Mouse (Mus musculus) lung, embryonic 14.5 days (tissue): ENCODE results near the gene Ak9. TPM values are rescaled to one million over a fixed set of nuclear protein-coding genes. Genes with fewer than 3 reads are reported as not detected.

Experiments
- ATAC-seq: fragments of 200-750 bp; cut with Nextera tagmentation; 2 replicates; pipeline ENCODE4 v1.8.0; 2017; ENCODE audit warnings: mild to moderate bottlenecking, moderate TSS enrichment, moderate library complexity; ENCODE audit not compliant: insufficient read depth
- DNase-seq: peaks from one replicate; pipeline ENCODE4 v3.0.0-alpha.2; 2015
- H3K27ac ChIP-seq: fragments of 300-500 bp; sonication (generic); 2 replicates; pipeline ENCODE4 v1.5.1; 2014; ENCODE audit warnings: low read depth, mild to moderate bottlenecking, moderate library complexity
- H3K27me3 ChIP-seq: fragments of 300-500 bp; sonication (generic); 2 replicates; pipeline ENCODE4 v1.6.1; 2014; ENCODE audit warnings: low read length, control low read depth; ENCODE audit not compliant: insufficient read depth
- H3K36me3 ChIP-seq: fragments of 300-500 bp; sonication (generic); 2 replicates; pipeline ENCODE4 v1.6.1; 2014; ENCODE audit warnings: control low read depth; ENCODE audit not compliant: insufficient read depth
- H3K4me1 ChIP-seq: fragments of 300-500 bp; sonication (generic); 2 replicates; pipeline ENCODE4 v1.6.1; 2014; ENCODE audit warnings: antibody characterized with exemption, control low read depth; ENCODE audit not compliant: insufficient read depth
- H3K4me2 ChIP-seq: fragments of 300-500 bp; sonication (generic); 2 replicates; pipeline ENCODE4 v1.6.1; 2014; ENCODE audit warnings: mild to moderate bottlenecking
- H3K4me3 ChIP-seq: fragments of 300-500 bp; sonication (generic); 2 replicates; pipeline ENCODE4 v1.5.1; 2014; ENCODE audit warnings: low read depth, low read length
- H3K9ac ChIP-seq: fragments of 300-500 bp; sonication (generic); 2 replicates; pipeline ENCODE4 v1.6.1; 2014
- H3K9me3 ChIP-seq: fragments of 300-500 bp; sonication (generic); 2 replicates; pipeline ENCODE4 v1.6.1; 2016; ENCODE audit warnings: low read depth, low read length, control low read depth
- CTCF ChIP-seq: IDR thresholded peaks from 2 replicates; pipeline ENCODE4 v1.5.1; 2016; ENCODE audit warnings: antibody characterized with exemption, low read depth
- WGBS: fragments of 180-500 bp; shearing (Covaris S2); extraction: QIAGEN DNeasy Blood & Tissue Kit; methylation state at CpG from one replicate; pipeline ENCODE4 v1.1.7; 2014; 5-methylcytosine and 5-hydroxymethylcytosine counted together
- polyA plus RNA-seq: library from polyadenylated mRNA; unstranded; fragments of >200 nt; fragmentation: Nextera tagmentation; extraction: Ambion mirVana; gene quantifications from 2 replicates; pipeline ENCODE4 v1.2.1, GENCODE M21; 2014

Gene Ak9
- polyA plus RNA-seq, 1 experiment from 2014 or later: not detected

GRCm38 (mm10) chr10:41450137-41450670, 146.4 kb downstream of the Ak9 start, which contains the start of gene Zbtb24:
Gene Zbtb24 (plus strand): TSS chr10:41450383.
- TF ChIP-seq CTCF: no peak
- Histone ChIP-seq H3K27ac (peak within 1 kb of the TSS; percentile 83), H3K27me3 (no peaks in the 10 kb centered on the region), H3K36me3 (peaks cover 28% of the 10 kb centered on the region), H3K9me3 (no peaks in the 10 kb centered on the region), H3K4me2 (peak within 1 kb of the TSS; percentile 82), H3K4me3 (peak within 1 kb of the TSS; percentile 89), H3K4me1 (peaks cover 7% of the 10 kb centered on the region), H3K9ac (peak within 1 kb of the TSS; percentile 74)
- DNase-seq: peak; percentile 99
- ATAC-seq: peak; percentile 95
- under 1% methylated on average over 47 of the region's 49 CpGs for WGBS

GRCm38 (mm10) chr10:41450780-41451522, 147.2 kb downstream of the Ak9 start:
- Histone ChIP-seq H3K4me2 (peak overlapping the region; percentile 82), H3K27me3 (no peaks in the 10 kb centered on the region), H3K27ac (peak overlapping the region; percentile 83; the same call in 1 of the 2 replicates), H3K4me1 (peaks cover 7% of the 10 kb centered on the region), H3K9ac (peak overlapping the region; percentile 74), H3K9me3 (no peaks in the 10 kb centered on the region), H3K36me3 (peaks cover 36% of the 10 kb centered on the region), H3K4me3 (peak overlapping the region; percentile 89)
- no peak for DNase-seq
- no peak for TF ChIP-seq CTCF
- 49% methylated on average over 18 of the region's 18 CpGs for WGBS
- peak; percentile 29; the same call in 1 of the 2 replicates for ATAC-seq

- 93% methylated on average over 9 of the region's 9 CpGs for WGBS
- Histone ChIP-seq H3K27ac (no peak overlapping the region), H3K9me3 (no peaks in the 10 kb centered on the region), H3K9ac (no peak overlapping the region), H3K4me2 (no peak overlapping the region), H3K4me3 (no peak overlapping the region), H3K36me3 (peaks cover 42% of the 10 kb centered on the region), H3K4me1 (peaks cover 7% of the 10 kb centered on the region), H3K27me3 (no peaks in the 10 kb centered on the region)
- TF ChIP-seq CTCF: no peak
- no peak for ATAC-seq
- DNase-seq: no peak
Observed at GRCm38 (mm10) chr10:41451656-41452055, 147.9 kb downstream of the Ak9 start.

GRCm38 (mm10) chr10:41452791-41453190, 149.0 kb downstream of the Ak9 start:
- Histone ChIP-seq H3K4me1 (peaks cover 7% of the 10 kb centered on the region), H3K9ac (no peak overlapping the region), H3K4me3 (no peak overlapping the region), H3K4me2 (no peak overlapping the region), H3K36me3 (peaks cover 45% of the 10 kb centered on the region), H3K27ac (no peak overlapping the region), H3K27me3 (no peaks in the 10 kb centered on the region), H3K9me3 (no peaks in the 10 kb centered on the region)
- DNase-seq: no peak
- no peak for ATAC-seq
- WGBS: 91% methylated on average over 3 of the region's 3 CpGs
- TF ChIP-seq CTCF: no peak

- Histone ChIP-seq H3K4me3 (no peak overlapping the region), H3K27ac (no peak overlapping the region), H3K9ac (no peak overlapping the region), H3K4me2 (no peak overlapping the region), H3K36me3 (peaks cover 47% of the 10 kb centered on the region), H3K27me3 (no peaks in the 10 kb centered on the region), H3K9me3 (no peaks in the 10 kb centered on the region), H3K4me1 (no peaks in the 10 kb centered on the region)
- WGBS: 68% methylated on average over 4 of the region's 4 CpGs
- TF ChIP-seq CTCF: no peak
- no peak for ATAC-seq
- DNase-seq: no peak
Observed at GRCm38 (mm10) chr10:41459990-41460389, 156.2 kb downstream of the Ak9 start.

GRCm38 (mm10) chr10:41460501-41460900, 156.7 kb downstream of the Ak9 start:
- H3K27me3 ChIP-seq: no peaks in the 10 kb centered on the region
- H3K9me3 ChIP-seq: no peaks in the 10 kb centered on the region
- no peak overlapping the region for H3K4me3 ChIP-seq
- TF ChIP-seq CTCF: no peak
- H3K9ac ChIP-seq: no peak overlapping the region
- H3K36me3 ChIP-seq: peaks cover 42% of the 10 kb centered on the region
- H3K27ac ChIP-seq: no peak overlapping the region
- no peak overlapping the region for H3K4me2 ChIP-seq
- ATAC-seq (no peak), DNase-seq (no peak)
- H3K4me1 ChIP-seq: no peaks in the 10 kb centered on the region
- WGBS: 11% methylated on average over 2 of the region's 2 CpGs

GRCm38 (mm10) chr10:41461057-41461722, 157.4 kb downstream of the Ak9 start:
- no peak for DNase-seq
- no peak for TF ChIP-seq CTCF
- no peak overlapping the region for H3K4me3 ChIP-seq
- no peaks in the 10 kb centered on the region for H3K4me1 ChIP-seq
- H3K27me3 ChIP-seq: no peaks in the 10 kb centered on the region
- H3K27ac ChIP-seq: no peak overlapping the region
- peaks cover 36% of the 10 kb centered on the region for H3K36me3 ChIP-seq
- 88% methylated on average over 3 of the region's 3 CpGs for WGBS
- H3K4me2 ChIP-seq: no peak overlapping the region
- no peaks in the 10 kb centered on the region for H3K9me3 ChIP-seq
- no peak overlapping the region for H3K9ac ChIP-seq
- no peak for ATAC-seq
